29 mouse cellular contexts compared by ENCODE assay signal in genomic region chr9:65208293-65209179, GRCm38 (mm10). TPM values are rescaled to one million over a fixed set of nuclear protein-coding genes. Genes with fewer than 3 reads are reported as not detected.
A peak's percentile ranks its signal among the peaks of the same experiment; 100 is the strongest.
DNase-seq lines count a peak whose midpoint lies in the region; ATAC-seq and TF ChIP-seq lines count a peak whose summit lies in the region.
"Had no signal": no experiment of that assay in that cellular context is flagged by ENCODE, and none has a peak within 500 bp of the region (broad histone marks: within the 10 kb centered on the region; RNA-seq: fewer than 3 reads in every experiment).

No protein-coding gene starts in this region.

- no peak overlapping the region for H3K4me2 ChIP-seq in liver, embryonic 11.5 days
- H3K4me2 ChIP-seq in liver, embryonic 15.5 days, result no peak overlapping the region
- no peak overlapping the region for H3K4me2 ChIP-seq in hindbrain, embryonic 14.5 days (replicated peaks)
- H3K4me2 ChIP-seq: embryonic facial prominence, embryonic 12.5 days; heart, embryonic 15.5 days; limb, embryonic 12.5 days; midbrain, embryonic 15.5 days; neural tube, embryonic 12.5 days; stomach, embryonic 15.5 days had no signal

- DNase-seq in liver, result peak; percentile 35
- no peak for DNase-seq in liver, embryonic 11.5 days (ENCODE audit: low spot score)
- DNase-seq in MEL (ENCODE audit: low read depth, low spot score), result peak; percentile 95
- no peak for DNase-seq in hindbrain, embryonic 14.5 days (ENCODE audit: low spot score)
- DNase-seq in layer of hippocampus, postnatal 36 days, result no peak
- DNase-seq: adrenal gland, adult 8-10 months; cerebellum, adult 18-20 months; cerebellum, postnatal 25 days; gastrocnemius, postnatal 25 days; heart, adult 2 months; heart, postnatal 4 days; kidney, postnatal 25 days; lung, adult 2 months; retina, postnatal 1 day had no signal

- peaks cover 6% of the 10 kb centered on the region; the same call in 1 of the 2 replicates for H3K79me2 ChIP-seq in MEL (ENCODE audit: control insufficient read depth, insufficient read depth, low read length, poor library complexity)

- H3K9ac ChIP-seq in liver, embryonic 11.5 days (ENCODE audit: low read depth, low read length), result no peak overlapping the region
- peak overlapping the region; percentile 94 for H3K9ac ChIP-seq in MEL (ENCODE audit: control insufficient read depth, low read depth, low read length, poor library complexity, severe bottlenecking)
- no peak overlapping the region for H3K9ac ChIP-seq in liver, embryonic 15.5 days
- no peak overlapping the region for H3K9ac ChIP-seq in hindbrain, embryonic 14.5 days
- H3K9ac ChIP-seq: embryonic facial prominence, embryonic 12.5 days; heart, embryonic 15.5 days; limb, embryonic 12.5 days; midbrain, embryonic 15.5 days; neural tube, embryonic 12.5 days; stomach, embryonic 15.5 days had no signal

- TF ChIP-seq CTCF in E14TG2a.4 (conservative IDR thresholded peaks at IDR 0.05; ENCODE audit: low read length) (no peak), MEL (IDR thresholded peaks at IDR 0.05 in 2 of 3, conservative IDR thresholded peaks at IDR 0.05 in 1 of 3; ENCODE audit: control insufficient read depth in 1 of 3, insufficient read depth in 1 of 3, low read depth in 2 of 3, low read length in 3 of 3, poor library complexity in 1 of 3, severe bottlenecking in 1 of 3) (no peak)

- H3K36me3 ChIP-seq in liver, embryonic 11.5 days (ENCODE audit: control insufficient read depth, insufficient read depth, low read length), result no peaks in the 10 kb centered on the region
- no peaks in the 10 kb centered on the region for H3K36me3 ChIP-seq in E14TG2a.4 (ENCODE audit: insufficient read depth, low read length)
- peaks cover 0 to 27% of the 10 kb centered on the region in 2 experiments; a peak in 2 of 4 replicates for H3K36me3 ChIP-seq in MEL (ENCODE audit: control insufficient read depth in 1 of 2, insufficient read depth in 2 of 2, low read length in 2 of 2)
- no peaks in the 10 kb centered on the region for H3K36me3 ChIP-seq in liver, embryonic 15.5 days (replicated peaks)
- no peaks in the 10 kb centered on the region for H3K36me3 ChIP-seq in hindbrain, embryonic 14.5 days (replicated peaks; ENCODE audit: control insufficient read depth, insufficient read depth)
- H3K36me3 ChIP-seq: embryonic facial prominence, embryonic 12.5 days; heart, embryonic 15.5 days; limb, embryonic 12.5 days; midbrain, embryonic 15.5 days; neural tube, embryonic 12.5 days; stomach, embryonic 15.5 days had no signal

- H3K27me3 ChIP-seq in liver, embryonic 11.5 days (replicated peaks; ENCODE audit: control insufficient read depth, insufficient read depth, low read length), result no peaks in the 10 kb centered on the region
- H3K27me3 ChIP-seq in E14TG2a.4 (ENCODE audit: insufficient read depth, low read length) (no peaks in the 10 kb centered on the region), MEL (ENCODE audit: control insufficient read depth in 1 of 2, insufficient read depth in 2 of 2, low read length in 2 of 2) (no peaks in the 10 kb centered on the region)
- no peaks in the 10 kb centered on the region for H3K27me3 ChIP-seq in liver, embryonic 15.5 days
- no peaks in the 10 kb centered on the region for H3K27me3 ChIP-seq in hindbrain, embryonic 14.5 days (ENCODE audit: control insufficient read depth, insufficient read depth, low read length)
- H3K27me3 ChIP-seq: embryonic facial prominence, embryonic 12.5 days; heart, embryonic 15.5 days; limb, embryonic 12.5 days; midbrain, embryonic 15.5 days; neural tube, embryonic 12.5 days; Patski; stomach, embryonic 15.5 days had no signal

- H3K27ac ChIP-seq in liver, embryonic 11.5 days (ENCODE audit: low read depth, low read length), result no peak overlapping the region
- peak overlapping the region; percentile 89 for H3K27ac ChIP-seq in MEL (ENCODE audit: control insufficient read depth, low read depth, low read length)
- H3K27ac ChIP-seq in liver, embryonic 15.5 days (replicated peaks), result no peak overlapping the region
- H3K27ac ChIP-seq in hindbrain, embryonic 14.5 days, result no peak overlapping the region
- H3K27ac ChIP-seq: embryonic facial prominence, embryonic 12.5 days; heart, adult 2 months; heart, embryonic 15.5 days; hindbrain, postnatal 0 days; layer of hippocampus, adult 2 months; limb, embryonic 12.5 days; midbrain, embryonic 15.5 days; neural tube, embryonic 12.5 days; stomach, embryonic 15.5 days had no signal

- peak; percentile 33 to 96; a peak in 3 of 4 replicates for TF ChIP-seq POLR2A in MEL (IDR thresholded peaks at IDR 0.05; ENCODE audit: control insufficient read depth in 1 of 2, insufficient read depth in 1 of 2, low read depth in 1 of 2, low read length in 2 of 2, poor library complexity in 1 of 2)

- TF ChIP-seq RAD21 in MEL (IDR thresholded peaks at IDR 0.05; ENCODE audit: low read depth, low read length), result no peak

- peak; percentile 40 to 52; a peak in 1 of 4 replicates for TF ChIP-seq EP300 in MEL (IDR thresholded peaks at IDR 0.05; ENCODE audit: low read depth in 1 of 2, low read length in 2 of 2)

- H3K4me3 ChIP-seq in liver, embryonic 11.5 days (ENCODE audit: low read depth, low read length), result no peak overlapping the region
- H3K4me3 ChIP-seq in E14TG2a.4 (replicated peaks; ENCODE audit: low read length), result peak overlapping the region; percentile 77
- H3K4me3 ChIP-seq in MEL (ENCODE audit: control insufficient read depth in 1 of 2, insufficient read depth in 1 of 2, low read depth in 2 of 2, low read length in 2 of 2), result peak overlapping the region; percentile 62 to 79
- no peak overlapping the region for H3K4me3 ChIP-seq in liver, embryonic 15.5 days (replicated peaks)
- H3K4me3 ChIP-seq in hindbrain, embryonic 14.5 days (replicated peaks; ENCODE audit: low read length), result no peak overlapping the region
- H3K4me3 ChIP-seq: embryonic facial prominence, embryonic 12.5 days; heart, adult 2 months; heart, embryonic 15.5 days; layer of hippocampus, adult 2 months; limb, embryonic 12.5 days; megakaryocyte, embryonic 14.5 days; midbrain, embryonic 15.5 days; neural tube, embryonic 12.5 days; stomach, embryonic 15.5 days had no signal

- no peaks in the 10 kb centered on the region for H3K4me1 ChIP-seq in liver, embryonic 11.5 days (replicated peaks; ENCODE audit: control insufficient read depth, insufficient read depth, low read length)
- peaks cover 28% of the 10 kb centered on the region for H3K4me1 ChIP-seq in E14TG2a.4 (replicated peaks; ENCODE audit: low read depth, low read length)
- H3K4me1 ChIP-seq in MEL (ENCODE audit: control insufficient read depth in 1 of 2, insufficient read depth in 2 of 2, low read length in 2 of 2), result peaks cover 10 to 29% of the 10 kb centered on the region in 2 experiments
- H3K4me1 ChIP-seq in liver, embryonic 15.5 days (replicated peaks), result peaks cover 30% of the 10 kb centered on the region
- H3K4me1 ChIP-seq in hindbrain, embryonic 14.5 days (replicated peaks; ENCODE audit: control insufficient read depth, insufficient read depth, low read length), result no peaks in the 10 kb centered on the region
- H3K4me1 ChIP-seq: embryonic facial prominence, embryonic 12.5 days; heart, embryonic 15.5 days; midbrain, embryonic 15.5 days; neural tube, embryonic 12.5 days; stomach, embryonic 15.5 days had no signal

- no peaks in the 10 kb centered on the region for H3K9me3 ChIP-seq in liver, embryonic 11.5 days (ENCODE audit: control insufficient read depth, low read length)
- peaks cover 19% of the 10 kb centered on the region for H3K9me3 ChIP-seq in E14TG2a.4 (ENCODE audit: low read length)
- H3K9me3 ChIP-seq in MEL (replicated peaks; ENCODE audit: insufficient read depth, low read length), result no peaks in the 10 kb centered on the region
- no peaks in the 10 kb centered on the region for H3K9me3 ChIP-seq in liver, embryonic 15.5 days (replicated peaks)
- H3K9me3 ChIP-seq in hindbrain, embryonic 14.5 days (ENCODE audit: control insufficient read depth, low read length), result no peaks in the 10 kb centered on the region
- H3K9me3 ChIP-seq: embryonic facial prominence, embryonic 12.5 days; heart, embryonic 15.5 days; limb, embryonic 12.5 days; midbrain, embryonic 15.5 days; stomach, embryonic 15.5 days had no signal

- whole genome bisulfite sequencing in liver, embryonic 11.5 days, result 84% methylated on average over 32 of the region's 32 CpGs
- WGBS in liver, embryonic 15.5 days (ENCODE audit: insufficient replicate concordance), result 74% methylated on average over 32 of the region's 32 CpGs
- 89% methylated on average over 32 of the region's 32 CpGs for WGBS in hindbrain, embryonic 14.5 days

- no peak for ATAC-seq in liver, embryonic 11.5 days (replicated peaks; ENCODE audit: low FRiP score)
- peak; percentile 45; the same call in 1 of the 2 replicates for ATAC-seq in liver, embryonic 15.5 days (ENCODE audit: insufficient read depth)
- ATAC-seq in hindbrain, embryonic 14.5 days (ENCODE audit: low FRiP score), result no peak
- ATAC-seq: activated CD4-positive, CD25-positive, alpha-beta regulatory T cell, adult 4 months; hindbrain, postnatal 0 days; intestine, embryonic 16.5 days; midbrain, embryonic 15.5 days; Patski had no signal

TF ChIP-seq in MEL, 35 proteins besides CTCF, POLR2A, EP300 and RAD21 (continues in another document):
- TF ChIP-seq MYB (IDR thresholded peaks at IDR 0.05; ENCODE audit: low read depth, low read length), result 0 out of 2 replicates have a peak, but pooled peaks have one; percentile 11
- no peak for TF ChIP-seq USF2 (IDR thresholded peaks at IDR 0.05; ENCODE audit: borderline replicate concordance in 1 of 2, insufficient read depth in 1 of 2, low read depth in 1 of 2, low read length in 2 of 2)
- peak; percentile 95 for TF ChIP-seq POLR2AphosphoS2 (IDR thresholded peaks at IDR 0.05; ENCODE audit: low read length)
- TF ChIP-seq MYC (IDR thresholded peaks at IDR 0.05; ENCODE audit: low read depth, low read length), result peak; percentile 97

RNA-seq across cellular contexts. Expression of gene Parp16, which starts 13.4 kb away (rescaled TPM):
- polyA plus RNA-seq in liver, embryonic 11.5 days (2014; fragmentation: Nextera tagmentation; extraction: Ambion mirVana), result 7.3 and 7.5 TPM in 2 replicates
- total RNA-seq in MEL (2012; rRNA removed), result 1.3 and 1.4 TPM in 2 replicates
- 1 to 10 TPM in 1 of 2 experiments, not detected in 1; 5.1 TPM for polyA plus RNA-seq in MEL (2012; ENCODE audit: insufficient read depth in 1 of 2, insufficient read length in 2 of 2, low read depth in 1 of 2, low replicate concordance in 2 of 2, missing spikeins in 1 of 2)
- polyA plus RNA-seq in liver, embryonic 15.5 days (2015; fragmentation: Nextera tagmentation; extraction: Ambion mirVana), result 9.5 and 10.2 TPM in 2 replicates
- 6.3 and 7.9 TPM in 2 replicates for polyA plus RNA-seq in hindbrain, embryonic 14.5 days (2014; fragmentation: Nextera tagmentation; extraction: Ambion mirVana)
- total RNA-seq in layer of hippocampus, postnatal 36 days (2021), result 1 to 10 TPM; 4.6 to 4.9 TPM

RNA-seq across cellular contexts. Expression of gene Cilp, which starts 56.4 kb away (rescaled TPM):
- polyA plus RNA-seq in liver, embryonic 11.5 days (2014; fragmentation: Nextera tagmentation; extraction: Ambion mirVana), result 0.07 and 0.12 TPM in 2 replicates
- not detected in 2 replicates for total RNA-seq in MEL (2012; rRNA removed)
- under 1 TPM in 1 of 2 experiments, not detected in 1; 0.01 TPM for polyA plus RNA-seq in MEL (2012; ENCODE audit: insufficient read depth in 1 of 2, insufficient read length in 2 of 2, low read depth in 1 of 2, low replicate concordance in 2 of 2, missing spikeins in 1 of 2)
- 0.15 and 0.17 TPM in 2 replicates for polyA plus RNA-seq in liver, embryonic 15.5 days (2015; fragmentation: Nextera tagmentation; extraction: Ambion mirVana)
- 0.33 and 0.84 TPM in 2 replicates for polyA plus RNA-seq in hindbrain, embryonic 14.5 days (2014; fragmentation: Nextera tagmentation; extraction: Ambion mirVana)
- total RNA-seq in layer of hippocampus, postnatal 36 days (2021), result not detected
- total RNA-seq: layer of hippocampus, postnatal 25 days had no signal
- polyA plus RNA-seq: activated CD4-positive, CD25-positive, alpha-beta regulatory T cell, adult 4 months; Patski had no signal

Comparison
In these comparisons a context has a peak if more than half of its experiments do, and no peak if none do; other contexts are left out.
1. DNase-seq: peak in liver (single experiment) and MEL (single experiment); none in liver, embryonic 11.5 days (single experiment), hindbrain, embryonic 14.5 days (single experiment) and layer of hippocampus, postnatal 36 days (0 of 2).
2. H3K4me3 ChIP-seq: peak in E14TG2a.4 (single experiment) and MEL (2 of 2); none in liver, embryonic 11.5 days (single experiment), liver, embryonic 15.5 days (single experiment) and hindbrain, embryonic 14.5 days (single experiment).